Mouse (Mus musculus) B cell, adult 62 days (primary cell): Measurements from ENCODE around the gene Lamtor4. TPM values are rescaled to one million over a fixed set of nuclear protein-coding genes. Genes with fewer than 3 reads are reported as not detected.

ENCODE experiments used
- total RNA-seq: library from RNA; stranded (reverse); gene quantifications from 4 replicates; pipeline ENCODE4 v1.2.4, GENCODE M21; 2023

Lamtor4 gene
- total RNA-seq = 30.0 to 42.9 TPM (median 38.4 TPM) in 4 replicates

GRCm38 (mm10) chr5:138255353-138256093, at the start of gene Lamtor4:
Gene Lamtor4, plus strand, starts transcription at chr5:138255482.

DNA sequence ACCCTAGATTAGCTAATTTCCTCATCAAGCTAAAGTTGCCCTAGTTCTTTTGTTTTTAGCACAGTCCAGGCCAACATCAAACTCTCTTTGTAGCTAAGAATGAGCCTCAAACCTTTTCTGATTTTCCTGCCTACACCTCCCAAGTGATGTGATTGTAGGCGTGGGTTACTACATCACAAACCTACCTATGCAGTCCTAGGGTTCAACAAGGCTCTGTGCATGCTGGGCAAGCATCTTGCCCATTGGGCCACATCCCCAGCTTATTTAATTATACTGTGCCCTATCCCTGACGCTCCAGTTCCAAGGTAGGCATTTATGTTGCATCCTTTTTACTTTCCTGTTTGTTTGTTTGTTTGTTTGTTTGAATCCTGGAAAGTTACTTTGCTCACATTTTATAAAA, 29.6 kb upstream of the Lamtor4 start, which contains the start of gene Nxpe5:
Nxpe5 (plus strand) TSS at position 199 of the 400 bp plus-strand sequence.

DNA sequence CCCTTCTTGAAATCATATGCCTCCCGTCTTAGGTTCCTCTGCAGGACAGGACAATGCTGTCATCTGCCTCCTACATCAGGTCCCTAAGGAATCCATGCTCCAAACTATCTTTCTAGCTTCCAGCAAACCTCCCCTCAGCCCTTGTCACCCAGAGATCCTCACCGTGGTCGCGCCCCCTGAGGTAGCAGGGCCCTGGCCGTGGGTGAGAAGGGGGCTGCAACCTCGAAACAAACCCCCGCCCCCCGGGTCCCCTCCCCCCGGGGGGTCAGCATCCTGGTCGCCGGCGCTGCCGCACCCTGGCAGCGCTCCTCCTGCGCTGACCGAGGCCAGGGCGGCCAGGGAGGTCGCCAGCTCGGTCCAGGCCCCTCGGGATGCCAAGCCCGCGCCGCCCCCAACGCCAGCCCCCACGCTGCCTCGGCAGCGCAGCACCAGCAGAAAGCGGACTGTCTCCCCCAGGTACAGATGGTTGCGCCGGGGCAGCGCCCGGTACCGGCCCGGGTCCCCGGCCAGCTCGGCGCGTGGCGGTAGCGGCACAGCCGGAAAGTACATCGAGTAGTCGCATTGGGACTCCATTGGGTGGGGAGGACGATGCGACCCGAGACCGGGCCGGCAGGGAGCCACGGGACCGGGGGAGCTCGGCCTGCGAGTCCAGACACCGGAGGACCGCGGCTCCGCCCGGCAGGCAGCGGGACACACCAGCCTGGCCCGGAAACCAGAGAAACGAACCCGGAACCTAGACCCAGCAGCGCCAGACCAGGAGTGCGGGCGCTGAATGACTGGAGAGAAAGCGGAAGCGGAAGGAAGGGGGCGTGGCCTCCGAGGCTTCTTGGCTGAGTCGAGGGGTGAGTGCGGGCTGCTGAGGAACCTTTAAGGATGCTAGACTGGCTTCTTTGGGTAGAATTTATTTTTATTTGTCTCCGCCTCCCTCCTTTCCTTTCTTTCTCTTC, 8.3 kb downstream of the Lamtor4 start, which contains the start of gene BC037034:
BC037034 (minus strand) TSS at position 774 of the 947 bp plus-strand sequence.

GRCm38 (mm10) chr5:138272409-138272923, 17.2 kb downstream of the Lamtor4 start, which contains the start of gene Gal3st4:
Gene Gal3st4, minus strand, starts transcription at chr5:138272840.

GRCm38 (mm10) chr5:138279585-138280424, 24.5 kb downstream of the Lamtor4 start, which contains the start of the genes Gm43720, Gpc2 and Stag3:
Gene Gm43720, minus strand, starts transcription at chr5:138279958.
Gene Gpc2, minus strand, starts transcription at chr5:138280005.
Gene Stag3, plus strand, starts transcription at chr5:138280240.

Other genes starting within 250 kb of the Lamtor4 start
- gene Smok3a, start 234.2 kb upstream of the Lamtor4 start, total RNA-seq = not detected in 4 replicates
- gene Smok3b, start 234.1 kb upstream of the Lamtor4 start, total RNA-seq = not detected in 4 replicates
- not detected in 4 replicates for gene Smok3c, start 202.3 kb upstream of the Lamtor4 start, total RNA-seq
- 16.7 to 18.6 TPM (median 17.1 TPM) in 4 replicates for gene Zkscan1, start 170.4 kb upstream of the Lamtor4 start, total RNA-seq
- 7.5 to 14.3 TPM (median 10.9 TPM) in 4 replicates for gene Zscan21, start 138.6 kb upstream of the Lamtor4 start, total RNA-seq
- 8.3 to 11.6 TPM (median 9.5 TPM) in 4 replicates for gene Zfp113, start 99.7 kb upstream of the Lamtor4 start, total RNA-seq
- gene Cops6, start 94.4 kb upstream of the Lamtor4 start, total RNA-seq = 48.8 to 54.2 TPM (median 50.0 TPM) in 4 replicates
- gene Ap4m1, start 83.5 kb upstream of the Lamtor4 start, total RNA-seq = 33.4 to 38.4 TPM (median 35.6 TPM) in 4 replicates
- 50.1 to 67.0 TPM (median 54.9 TPM) in 4 replicates for gene Mcm7, start 83.1 kb upstream of the Lamtor4 start, total RNA-seq
- gene Taf6, start 68.0 kb upstream of the Lamtor4 start, total RNA-seq = 27.6 to 29.1 TPM (median 28.3 TPM) in 4 replicates
- 14.6 to 16.4 TPM (median 15.4 TPM) in 4 replicates for gene Cnpy4, start 68.0 kb upstream of the Lamtor4 start, total RNA-seq
- gene Mblac1, start 61.2 kb upstream of the Lamtor4 start, total RNA-seq = 0.91 to 1.6 TPM (median 1.3 TPM) in 4 replicates
- not detected in 4 replicates for gene Nxpe5, start 29.6 kb upstream of the Lamtor4 start, total RNA-seq
- 47.3 to 60.1 TPM (median 49.0 TPM) in 4 replicates for gene BC037034, start 8.6 kb downstream of the Lamtor4 start, total RNA-seq
- gene Gal3st4, start 17.4 kb downstream of the Lamtor4 start, total RNA-seq = not detected in 4 replicates
- not detected in 4 replicates for gene Gm43720, start 24.5 kb downstream of the Lamtor4 start, total RNA-seq
- gene Gpc2, start 24.5 kb downstream of the Lamtor4 start, total RNA-seq = 2.0 to 3.0 TPM (median 2.0 TPM) in 4 replicates
- gene Stag3, start 24.8 kb downstream of the Lamtor4 start, total RNA-seq = 0.12 TPM in 1 of 4 replicates, not detected in the others
- gene Pvrig, start 86.5 kb downstream of the Lamtor4 start, total RNA-seq = 0.53 TPM in 1 of 4 replicates, not detected in the others
- 19.0 to 21.8 TPM (median 20.3 TPM) in 4 replicates for gene Zfp157, start 186.0 kb downstream of the Lamtor4 start, total RNA-seq